8 mouse cellular contexts compared by ENCODE assay signal in the genomic region with DNA sequence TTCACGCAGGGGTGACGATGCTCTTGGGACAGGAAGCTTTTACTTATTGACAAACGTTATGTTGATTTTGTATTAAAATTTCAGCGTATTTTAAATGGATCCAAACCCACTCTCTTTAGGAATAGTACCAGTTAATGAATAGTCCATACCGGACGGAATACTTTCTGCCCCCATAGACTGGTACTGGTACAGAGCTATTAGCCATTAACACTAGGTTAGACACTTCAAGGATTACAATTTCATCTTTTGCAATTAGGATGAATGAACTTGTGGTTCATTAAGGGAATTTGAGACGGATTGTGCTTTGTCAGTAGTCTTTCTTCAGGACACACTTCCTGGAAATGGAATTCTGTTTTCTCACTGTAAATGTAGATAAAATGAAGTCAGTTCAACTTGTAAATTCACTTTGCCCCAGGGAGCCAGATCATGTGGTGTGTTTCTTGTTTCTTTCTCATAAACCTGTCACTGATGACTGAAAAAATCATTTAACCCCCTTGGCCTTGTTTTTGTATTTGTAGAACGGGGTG. TPM values are rescaled to one million over a fixed set of nuclear protein-coding genes. Genes with fewer than 3 reads are reported as not detected.
DNase-seq lines count a peak whose midpoint lies in the region; ATAC-seq and TF ChIP-seq lines count a peak whose summit lies in the region.

No protein-coding gene starts in this region.

- peak overlapping the region; percentile 53; the same call in 1 of the 2 replicates for H3K27ac ChIP-seq in heart, embryonic 12.5 days (ENCODE audit: poor library complexity, severe bottlenecking)
- no peak overlapping the region for H3K27ac ChIP-seq in forebrain, embryonic 14.5 days (ENCODE audit: low read depth, low read length)
- peak overlapping the region; percentile 95 for H3K27ac ChIP-seq in liver, embryonic 16.5 days (ENCODE audit: low read length)

- intact Hi-C loops in heart, postnatal 10 days (cut with DNase I), result no loop called here

- peak overlapping the region; percentile 99 for H3K4me2 ChIP-seq in heart, embryonic 12.5 days
- peak overlapping the region; percentile 96 for H3K4me2 ChIP-seq in forebrain, embryonic 14.5 days (ENCODE audit: low read length)
- peak overlapping the region; percentile 79 for H3K4me2 ChIP-seq in liver, embryonic 16.5 days (ENCODE audit: low read depth, low read length)

- no peaks in the 10 kb centered on the region for H3K9me3 ChIP-seq in heart, embryonic 12.5 days (replicated peaks)
- no peaks in the 10 kb centered on the region for H3K9me3 ChIP-seq in E14TG2a.4 (ENCODE audit: low read length)
- no peaks in the 10 kb centered on the region for H3K9me3 ChIP-seq in forebrain, embryonic 14.5 days (replicated peaks; ENCODE audit: control insufficient read depth, low read length)
- H3K9me3 ChIP-seq in liver, embryonic 16.5 days (replicated peaks; ENCODE audit: control insufficient read depth, low read length), result no peaks in the 10 kb centered on the region

- no peak for TF ChIP-seq CTCF in E14TG2a.4 (conservative IDR thresholded peaks at IDR 0.05; ENCODE audit: low read length)

- 17% methylated on average over 8 of the region's 8 CpGs for WGBS in heart, embryonic 12.5 days
- 15% methylated on average over 8 of the region's 8 CpGs for WGBS in forebrain, embryonic 14.5 days
- 4% methylated on average over 8 of the region's 8 CpGs for WGBS in liver, embryonic 16.5 days (ENCODE audit: insufficient replicate concordance)

- H3K4me3 ChIP-seq in heart, embryonic 12.5 days, result peak overlapping the region; percentile 92
- peak overlapping the region; percentile 93 for H3K4me3 ChIP-seq in E14TG2a.4 (replicated peaks; ENCODE audit: low read length)
- H3K4me3 ChIP-seq in forebrain, embryonic 14.5 days (ENCODE audit: low read depth, low read length), result peak overlapping the region; percentile 82
- H3K4me3 ChIP-seq in liver, embryonic 16.5 days (ENCODE audit: low read depth, low read length), result peak overlapping the region; percentile 91

- 0 out of 2 replicates have a peak, but pooled peaks cover 4% of the 10 kb centered on the region for H3K4me1 ChIP-seq in heart, embryonic 12.5 days (replicated peaks)
- H3K4me1 ChIP-seq in E14TG2a.4 (replicated peaks; ENCODE audit: low read depth, low read length), result peaks cover 12% of the 10 kb centered on the region
- H3K4me1 ChIP-seq in forebrain, embryonic 14.5 days (ENCODE audit: control insufficient read depth, insufficient read depth, low read length), result no peaks in the 10 kb centered on the region
- peaks cover 46% of the 10 kb centered on the region for H3K4me1 ChIP-seq in liver, embryonic 16.5 days (ENCODE audit: control insufficient read depth, low read depth, low read length)

- no peak for DNase-seq in heart, postnatal 10 days
- DNase-seq in forebrain, embryonic 14.5 days (ENCODE audit: low spot score), result no peak
- DNase-seq in embryo, embryonic 9.5 days (ENCODE audit: extremely low spot score), result no peak
- DNase-seq in urinary bladder, postnatal 10 days (ENCODE audit: low spot score), result no peak
- no peak for DNase-seq in right cerebral cortex, postnatal 14 days

- peak overlapping the region; percentile 88 for H3K9ac ChIP-seq in heart, embryonic 12.5 days
- H3K9ac ChIP-seq in forebrain, embryonic 14.5 days (ENCODE audit: low read length), result peak overlapping the region; percentile 79
- H3K9ac ChIP-seq in liver, embryonic 16.5 days (ENCODE audit: low read depth, low read length), result peak overlapping the region; percentile 92

- no peak for ATAC-seq in heart, embryonic 12.5 days (ENCODE audit: insufficient number of reproducible peaks, low FRiP score)
- ATAC-seq in forebrain, embryonic 14.5 days, result peak; percentile 24; the same call in 1 of the 2 replicates
- no peak for ATAC-seq in liver, embryonic 16.5 days (ENCODE audit: low read depth)

- peaks cover 16% of the 10 kb centered on the region for H3K27me3 ChIP-seq in heart, embryonic 12.5 days (replicated peaks)
- peaks cover 42% of the 10 kb centered on the region for H3K27me3 ChIP-seq in E14TG2a.4 (ENCODE audit: insufficient read depth, low read length)
- H3K27me3 ChIP-seq in forebrain, embryonic 14.5 days (replicated peaks; ENCODE audit: control insufficient read depth, insufficient read depth, low read length), result no peaks in the 10 kb centered on the region
- no peaks in the 10 kb centered on the region for H3K27me3 ChIP-seq in liver, embryonic 16.5 days (ENCODE audit: control insufficient read depth, insufficient read depth, low read depth, low read length)

- peaks cover 3% of the 10 kb centered on the region; the same call in 1 of the 2 replicates for H3K36me3 ChIP-seq in heart, embryonic 12.5 days
- no peaks in the 10 kb centered on the region for H3K36me3 ChIP-seq in E14TG2a.4 (ENCODE audit: insufficient read depth, low read length)
- H3K36me3 ChIP-seq in forebrain, embryonic 14.5 days (ENCODE audit: control insufficient read depth, insufficient read depth, low read length), result no peaks in the 10 kb centered on the region
- peaks cover 6% of the 10 kb centered on the region for H3K36me3 ChIP-seq in liver, embryonic 16.5 days (ENCODE audit: control insufficient read depth, insufficient read depth)

RNA-seq across cellular contexts. Expression of a gene that starts 0.9 kb away (rescaled TPM):
- polyA plus RNA-seq in heart, embryonic 12.5 days (2016; fragmentation: Nextera tagmentation; extraction: Ambion mirVana), result 21.7 and 21.8 TPM in 2 replicates
- 10 to 100 TPM; 28.0 to 29.4 TPM for total RNA-seq in heart, postnatal 10 days (2021)
- 23.2 and 29.9 TPM in 2 replicates for polyA plus RNA-seq in forebrain, embryonic 14.5 days (2014; fragmentation: Nextera tagmentation; extraction: Ambion mirVana)
- polyA plus RNA-seq in liver, embryonic 16.5 days (2015; fragmentation: Nextera tagmentation; extraction: Ambion mirVana), result 25.7 and 28.0 TPM in 2 replicates
